Mouse (Mus musculus) lung, adult 2 months (tissue): ENCODE results near the gene Tcp11l1. TPM values are rescaled to one million over a fixed set of nuclear protein-coding genes. Genes with fewer than 3 reads are reported as not detected.

Source experiments
- DNase-seq: peaks from one replicate; pipeline ENCODE4 v3.0.0; 2022
- H3K4me1 ChIP-seq: fragments of 200-500 bp; 2 replicates; pipeline ENCODE4 v1.6.1; 2011; ENCODE audit warnings: low read length; ENCODE audit not compliant: control insufficient read depth, insufficient read depth
- H3K4me3 ChIP-seq: fragments of 200-500 bp; replicated peaks from 2 replicates; pipeline ENCODE3; 2011; ENCODE audit warnings: low read depth, mild to moderate bottlenecking, control low read depth, low read length; ENCODE audit errors: extremely low read depth
- CTCF ChIP-seq: fragments of 200-500 bp; IDR thresholded peaks from 2 replicates; pipeline ENCODE4 v1.5.1; 2011; ENCODE audit warnings: mild to moderate bottlenecking, low read length, control low read depth; ENCODE audit not compliant: insufficient read depth
- POLR2A ChIP-seq: fragments of 200-500 bp; IDR thresholded peaks from 2 replicates; pipeline ENCODE4 v1.6.1; 2011; ENCODE audit warnings: low read depth, mild to moderate bottlenecking, control low read depth, low read length, borderline replicate concordance; ENCODE audit errors: extremely low read depth
- WGBS: fragments of 180-500 bp; shearing (Covaris S2); methylation state at CpG from one replicate; pipeline ENCODE4 v1.1.7; 2018; 5-methylcytosine and 5-hydroxymethylcytosine counted together
- polyA plus RNA-seq: library from polyadenylated mRNA; depleted of rRNA; stranded (reverse); fragments of >200 nt; gene quantifications from 2 replicates; pipeline ENCODE4 v1.2.3, GENCODE M21; 2012; rRNA removed

Tcp11l1 gene
- polyA plus RNA-seq, 1 experiment: 5.1 TPM

GRCm38 (mm10) chr2:104658659-104659058 lies 53.3 kb downstream of the Tcp11l1 start:
- TF ChIP-seq CTCF: no peak
- TF ChIP-seq POLR2A: no peak
- 75% methylated on average over 1 of the region's 1 CpGs for WGBS
- no peaks in the 10 kb centered on the region for H3K4me1 ChIP-seq

GRCm38 (mm10) chr2:104615985-104616711 lies 95.8 kb downstream of the Tcp11l1 start:
- 76% methylated on average over 4 of the region's 4 CpGs for WGBS
- Histone ChIP-seq H3K4me1 (no peaks in the 10 kb centered on the region; the same call in 1 of the 2 replicates), H3K4me3 (no peak overlapping the region)
- TF ChIP-seq POLR2A (no peak), CTCF (no peak)
- no peak for DNase-seq

More at GRCm38 (mm10) chr2:104658659-104659058, 53.3 kb downstream of the Tcp11l1 start:
- no peak for DNase-seq
- no peak overlapping the region for H3K4me3 ChIP-seq

- Histone ChIP-seq H3K4me3 (no peak overlapping the region), H3K4me1 (no peaks in the 10 kb centered on the region; the same call in 1 of the 2 replicates)
- DNase-seq: no peak
- no peak for TF ChIP-seq POLR2A
- TF ChIP-seq CTCF: no peak
- WGBS: 87% methylated on average over 3 of the region's 3 CpGs
Observed at GRCm38 (mm10) chr2:104614786-104615185, 97.2 kb downstream of the Tcp11l1 start.

Other genes with a start within 250 kb of the Tcp11l1 start
- gene Hipk3, start 217.7 kb downstream of the Tcp11l1 start, polyA plus RNA-seq: 39.3 and 46.2 TPM in 2 replicates
- gene Cstf3, start 121.6 kb downstream of the Tcp11l1 start, polyA plus RNA-seq: 5.1 and 9.7 TPM in 2 replicates
- not detected in 2 replicates for gene Pin1rt1, start 4.2 kb upstream of the Tcp11l1 start, polyA plus RNA-seq
- gene Depdc7, start 30.7 kb upstream of the Tcp11l1 start, polyA plus RNA-seq: 1.1 and 1.7 TPM in 2 replicates
- gene Qser1, start 104.6 kb upstream of the Tcp11l1 start, polyA plus RNA-seq: 4.6 and 5.9 TPM in 2 replicates
- gene Prrg4, start 137.7 kb upstream of the Tcp11l1 start, polyA plus RNA-seq: 0.72 and 1.4 TPM in 2 replicates
- gene Ccdc73, start 155.6 kb upstream of the Tcp11l1 start, polyA plus RNA-seq: 1.1 TPM in 1 of 2 replicates, not detected in the other